Mouse (Mus musculus) cerebellum, adult 2 months (tissue): ENCODE measurements around the gene Ahnak. TPM values are rescaled to one million over a fixed set of nuclear protein-coding genes. Genes with fewer than 3 reads are reported as not detected.
"Not testable (repeated sequence)": the region's sequence is repeated elsewhere in the genome, so short reads cannot be mapped to it uniquely, and the experiment has no call there.

Experiments used
- DNase-seq, 2 experiments: peaks; one replicate each; pipeline ENCODE4 v3.0.0; 2021
- H3K27ac ChIP-seq: fragments of 200-500 bp; 2 replicates; pipeline ENCODE4 v1.5.1; 2012; ENCODE audit warnings: low read length, control low read depth, inconsistent platforms; ENCODE audit not compliant: insufficient read depth
- H3K27me3 ChIP-seq: fragments of 200-500 bp; 2 replicates; pipeline ENCODE4 v1.6.1; 2012; ENCODE audit warnings: inconsistent platforms, mild to moderate bottlenecking, low read length, moderate library complexity; ENCODE audit not compliant: control insufficient read depth, insufficient read depth
- H3K4me1 ChIP-seq: fragments of 200-500 bp; 2 replicates; pipeline ENCODE4 v1.6.1; 2011; ENCODE audit warnings: low read length; ENCODE audit not compliant: control insufficient read depth, insufficient read depth
- H3K4me3 ChIP-seq: fragments of 200-500 bp; replicated peaks from 2 replicates; pipeline ENCODE3; 2011; ENCODE audit warnings: mild to moderate bottlenecking, low read depth, low read length, control low read depth; ENCODE audit not compliant: insufficient read depth
- CTCF ChIP-seq: fragments of 200-500 bp; IDR thresholded peaks from 2 replicates; pipeline ENCODE4 v1.5.1; 2011; ENCODE audit warnings: low read depth, mild to moderate bottlenecking, control low read depth, low read length, moderate library complexity, borderline replicate concordance; ENCODE audit not compliant: insufficient read depth
- POLR2A ChIP-seq: fragments of 200-500 bp; IDR thresholded peaks from 2 replicates; pipeline ENCODE4 v1.6.1; 2011; ENCODE audit warnings: low read length, control low read depth, borderline replicate concordance; ENCODE audit not compliant: insufficient read depth
- WGBS: fragments of 180-500 bp; shearing (Covaris S2); methylation state at CpG from one replicate; pipeline ENCODE4 v1.1.7; 2018; 5-methylcytosine and 5-hydroxymethylcytosine counted together
- polyA plus RNA-seq: library from polyadenylated mRNA; depleted of rRNA; stranded (reverse); fragments of >200 nt; gene quantifications from 2 replicates; pipeline ENCODE4 v1.2.3, GENCODE M21; 2012

The Ahnak gene
- polyA plus RNA-seq, 1 experiment, result 5.8 TPM

DNA sequence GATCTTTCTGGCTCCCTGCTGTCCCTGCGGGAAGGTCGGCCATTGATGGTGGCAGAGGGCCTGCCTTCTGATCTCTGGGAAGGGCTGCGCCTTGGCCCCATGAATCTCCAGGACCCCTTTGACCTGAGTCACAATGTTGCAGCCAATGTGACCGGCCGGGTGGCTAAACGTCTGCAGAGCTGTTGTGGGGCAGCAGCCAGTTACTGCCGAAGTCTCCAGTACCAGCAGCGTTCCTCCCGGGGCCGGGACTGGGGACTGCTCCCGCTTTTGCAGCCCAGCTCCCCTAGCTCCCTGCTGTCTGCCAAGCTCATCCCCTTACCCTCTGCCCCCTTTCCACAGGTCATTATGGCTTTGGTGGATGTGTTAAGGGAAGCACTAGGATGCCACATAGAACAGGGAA, 24.0 kb upstream of the Ahnak start:
- no peaks in the 10 kb centered on the region for H3K27me3 ChIP-seq
- H3K4me3 ChIP-seq, result no peak overlapping the region
- WGBS, result 80% methylated on average over 11 of the region's 11 CpGs
- no peak for DNase-seq
- no peak overlapping the region for H3K27ac ChIP-seq
- TF ChIP-seq POLR2A (no peak), CTCF (no peak)
- H3K4me1 ChIP-seq, result 0 out of 2 replicates have a peak, but pooled peaks cover 2% of the 10 kb centered on the region

DNA sequence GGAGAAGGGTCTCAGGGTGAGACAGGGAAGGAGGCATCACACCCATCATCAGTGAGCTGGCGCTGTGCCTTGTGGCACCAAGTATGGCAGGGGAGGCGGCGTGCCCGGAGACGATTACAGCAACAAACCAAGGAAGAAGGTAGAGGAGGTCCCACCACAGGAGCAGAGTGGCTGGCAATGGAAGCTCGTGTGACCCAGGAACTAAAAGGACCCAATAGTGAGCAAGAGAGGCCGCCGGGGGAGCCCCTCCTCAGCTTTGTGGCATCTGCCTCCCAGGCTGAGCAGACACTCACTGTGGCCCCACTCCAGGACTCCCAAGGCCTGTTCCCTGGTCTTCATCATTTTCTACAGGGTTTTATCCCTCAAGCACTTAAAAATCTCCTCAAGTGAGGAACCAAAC, 23.3 kb upstream of the Ahnak start:
- 62% methylated on average over 8 of the region's 8 CpGs for WGBS
- TF ChIP-seq CTCF, result no peak
- TF ChIP-seq POLR2A, result no peak
- no peaks in the 10 kb centered on the region for H3K27me3 ChIP-seq
- H3K4me1 ChIP-seq, result 0 out of 2 replicates have a peak, but pooled peaks cover 2% of the 10 kb centered on the region
- peak in 1 of 2 experiments; percentile 34 for DNase-seq
- H3K27ac ChIP-seq, result no peak overlapping the region
- H3K4me3 ChIP-seq, result no peak overlapping the region

DNA sequence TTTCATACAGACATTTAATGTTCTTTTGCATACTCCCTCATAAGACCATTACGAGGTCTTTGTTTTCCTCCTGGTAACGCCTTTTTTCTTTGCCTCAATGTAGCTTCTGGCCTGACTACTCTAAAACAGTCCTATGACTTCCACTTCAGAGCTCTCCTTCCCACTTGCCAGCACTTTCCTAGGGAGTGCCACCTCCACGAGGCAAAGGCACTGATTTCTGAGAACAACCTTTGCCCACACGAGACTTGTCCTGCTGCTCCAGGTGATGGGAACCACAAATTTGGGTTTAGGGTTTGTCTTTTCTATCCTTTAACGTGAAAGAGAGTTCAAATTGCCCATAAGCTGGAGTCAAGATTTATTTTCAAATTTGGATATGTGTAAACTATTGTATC, 22.9 kb upstream of the Ahnak start:
- Histone ChIP-seq H3K27ac (0 out of 2 replicates have a peak overlapping the region, but pooled peaks have one; percentile 22), H3K27me3 (no peaks in the 10 kb centered on the region), H3K4me3 (peak overlapping the region; percentile 65), H3K4me1 (0 out of 2 replicates have a peak, but pooled peaks cover 2% of the 10 kb centered on the region)
- no peak for TF ChIP-seq CTCF
- TF ChIP-seq POLR2A, result no peak
- peak in 1 of 2 experiments; percentile 29 for DNase-seq
- WGBS, result 24% methylated on average over 5 of the region's 5 CpGs

DNA sequence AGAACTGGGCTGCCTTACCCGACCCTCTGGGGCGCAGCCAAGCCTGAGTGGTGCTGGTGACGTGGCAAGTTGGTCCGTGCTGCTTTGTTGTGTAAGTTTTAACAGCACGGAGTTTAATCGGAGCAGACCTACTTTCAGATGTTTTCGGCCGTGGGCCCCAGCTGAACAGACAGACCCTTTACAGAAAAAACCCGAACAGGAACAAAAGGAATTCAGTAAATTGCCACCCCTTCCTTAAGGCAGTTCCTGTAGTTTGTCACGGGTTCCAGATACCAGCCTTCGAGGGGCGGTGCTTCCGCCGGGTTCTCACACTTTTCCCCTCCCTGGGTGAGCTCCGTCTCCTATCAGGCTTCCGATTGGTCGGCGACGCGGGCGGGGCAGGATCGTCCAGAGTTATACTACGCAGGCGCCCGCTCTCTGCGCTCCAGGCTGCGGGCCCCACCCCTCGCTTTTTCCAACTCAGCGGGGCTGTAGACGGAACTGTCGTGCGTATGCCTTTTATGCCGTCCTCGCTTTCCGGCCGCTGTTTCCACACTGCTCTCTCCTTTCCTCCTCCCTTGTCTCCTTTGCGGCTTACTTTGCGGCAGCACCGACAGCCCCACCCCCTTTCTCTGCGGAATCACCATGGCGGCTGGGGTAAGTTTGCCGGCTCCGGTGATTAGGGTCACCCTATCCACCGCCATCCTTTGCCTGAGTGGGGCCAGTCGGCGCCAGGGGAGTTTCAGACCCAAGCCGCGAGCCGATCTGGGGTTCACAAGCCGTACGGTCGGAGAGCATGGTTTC, 22.3 kb upstream of the Ahnak start, which contains the start of gene Eef1g:
Gene Eef1g (plus strand): TSS at position 452 of the 783 bp plus-strand sequence.
- H3K4me3 ChIP-seq, result peak within 1 kb of the TSS; percentile 83
- DNase-seq, result peak; percentile 98 to 100
- 0 out of 2 replicates have a peak, but pooled peaks cover 2% of the 10 kb centered on the region for H3K4me1 ChIP-seq
- under 1% methylated on average over 52 of the region's 52 CpGs for WGBS
- TF ChIP-seq POLR2A, result peak; percentile 30; the same call in 1 of the 2 replicates
- no peak for TF ChIP-seq CTCF
- H3K27ac ChIP-seq, result peak within 1 kb of the TSS; percentile 40; the same call in 1 of the 2 replicates
- H3K27me3 ChIP-seq, result no peaks in the 10 kb centered on the region

DNA sequence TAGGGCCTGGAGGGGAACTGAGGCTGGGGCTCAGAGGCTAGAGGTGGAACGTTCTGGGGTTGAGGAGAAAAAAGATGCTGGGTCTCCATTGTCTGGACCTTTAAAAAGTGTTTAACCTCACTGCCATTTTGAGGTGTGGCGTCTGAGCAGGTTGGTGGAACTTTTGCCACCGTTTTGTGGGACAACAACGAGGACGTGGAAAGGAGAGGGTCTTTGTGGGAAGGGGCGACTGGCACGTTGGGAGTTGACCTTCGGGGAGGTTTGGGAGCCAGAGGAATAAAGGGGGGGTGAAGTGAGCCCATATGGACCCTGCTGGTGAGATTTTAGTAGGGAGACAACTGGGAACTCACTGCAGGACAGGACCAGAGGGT, 21.7 kb upstream of the Ahnak start:
- DNase-seq, result no peak
- Histone ChIP-seq H3K27ac (peak overlapping the region; percentile 40; the same call in 1 of the 2 replicates), H3K4me1 (0 out of 2 replicates have a peak, but pooled peaks cover 2% of the 10 kb centered on the region), H3K27me3 (no peaks in the 10 kb centered on the region), H3K4me3 (peak overlapping the region; percentile 83)
- TF ChIP-seq POLR2A, result no peak; the same call in 1 of the 2 replicates
- no peak for TF ChIP-seq CTCF
- 0% methylated on average over 8 of the region's 8 CpGs for WGBS

DNA sequence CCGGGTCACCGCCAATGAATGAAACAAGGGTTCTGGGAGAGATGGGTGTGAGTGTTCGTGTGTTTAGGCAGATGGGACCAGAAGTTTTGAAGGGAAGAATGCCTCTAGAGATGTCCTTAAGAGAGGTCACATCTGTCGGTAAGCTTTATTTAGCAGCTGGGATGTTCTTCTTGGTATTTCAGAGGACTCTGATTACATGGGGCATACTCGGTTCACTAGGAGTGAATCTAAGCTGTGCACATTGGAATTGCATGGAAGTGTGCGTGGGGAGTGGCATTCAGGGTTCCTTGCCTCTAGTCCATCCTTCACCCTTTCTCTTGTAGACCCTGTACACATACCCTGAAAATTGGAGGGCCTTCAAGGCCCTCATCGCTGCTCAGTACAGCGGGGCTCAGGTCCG, 21.2 kb upstream of the Ahnak start:
- WGBS, result 3% methylated on average over 9 of the region's 9 CpGs
- no peak overlapping the region for H3K27ac ChIP-seq

DNA sequence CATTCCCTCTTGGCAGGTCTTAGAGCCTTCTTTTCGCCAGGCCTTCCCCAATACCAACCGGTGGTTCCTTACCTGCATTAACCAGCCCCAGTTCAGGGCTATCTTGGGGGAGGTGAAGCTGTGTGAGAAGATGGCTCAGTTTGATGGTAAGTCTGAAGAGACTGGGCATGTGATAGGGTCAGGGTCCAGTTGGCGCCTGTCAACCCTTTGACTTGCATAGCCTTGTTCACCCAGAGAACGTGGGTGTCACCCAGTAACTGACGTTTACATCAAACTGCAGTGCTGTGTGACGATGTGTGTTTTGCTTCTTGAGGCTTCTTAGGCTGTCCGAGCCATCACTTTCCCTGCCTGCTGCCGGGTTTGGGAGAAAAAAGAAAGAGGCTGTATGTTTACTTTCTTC, 16.6 kb upstream of the Ahnak start:
- not testable (repeated sequence) for H3K27ac ChIP-seq, H3K4me1 ChIP-seq, H3K27me3 ChIP-seq, H3K4me3 ChIP-seq, DNase-seq
- WGBS, result 89% methylated on average over 8 of the region's 8 CpGs

More for the DNA sequence above, 21.2 kb upstream of the Ahnak start:
- TF ChIP-seq POLR2A (no peak), CTCF (no peak)
- Histone ChIP-seq H3K27me3 (no peaks in the 10 kb centered on the region), H3K4me1 (0 out of 2 replicates have a peak, but pooled peaks cover 2% of the 10 kb centered on the region), H3K4me3 (peak overlapping the region; percentile 83)
- no peak for DNase-seq

DNA sequence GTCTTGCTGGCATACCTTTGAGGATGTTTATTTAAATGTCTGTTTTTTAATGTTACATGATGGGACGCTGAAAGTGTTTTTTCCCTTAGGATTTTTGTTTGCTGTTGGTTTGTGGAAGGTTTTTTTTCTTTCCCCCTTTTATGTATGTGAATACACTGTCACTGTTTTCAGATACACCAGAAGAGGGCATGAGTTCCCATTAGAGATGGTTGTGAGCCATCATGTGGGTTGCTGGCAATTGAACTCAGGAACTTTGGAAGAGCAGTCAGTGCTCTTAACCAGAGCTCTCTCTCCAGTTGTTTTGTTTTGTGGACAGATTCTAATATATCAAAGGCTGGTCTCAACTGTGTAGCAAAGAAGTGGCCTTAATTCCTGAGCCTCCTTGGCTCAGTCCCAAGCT, 14.4 kb upstream of the Ahnak start:
- TF ChIP-seq CTCF, result no peak
- no peak for TF ChIP-seq POLR2A
- DNase-seq, result no peak
- no peaks in the 10 kb centered on the region for H3K27me3 ChIP-seq
- no peaks in the 10 kb centered on the region for H3K4me1 ChIP-seq
- 93% methylated on average over 1 of the region's 1 CpGs for WGBS
- no peak overlapping the region for H3K27ac ChIP-seq
- H3K4me3 ChIP-seq, result no peak overlapping the region
